Mouse (Mus musculus) myocyte (in vitro differentiated cells): ENCODE results near the gene Galnt4.

Source experiments
- E2F4 ChIP-seq: IDR thresholded peaks from one replicate; pipeline ENCODE4 v1.6.1; 2011; ENCODE audit warnings: mild to moderate bottlenecking, control low read depth, moderate library complexity; ENCODE audit not compliant: insufficient read depth
- MAX ChIP-seq: IDR thresholded peaks from one replicate; pipeline ENCODE4 v1.6.1; 2011; ENCODE audit warnings: low read depth, mild to moderate bottlenecking, control low read depth
- POLR2A ChIP-seq: IDR thresholded peaks from one replicate; pipeline ENCODE4 v1.6.1; 2011; ENCODE audit warnings: low read depth, mild to moderate bottlenecking, control low read depth, moderate library complexity; ENCODE audit not compliant: insufficient read length
- POLR2AphosphoS2 ChIP-seq: IDR thresholded peaks from one replicate; pipeline ENCODE4 v1.6.1; 2011; ENCODE audit warnings: low read depth, control low read depth; ENCODE audit not compliant: insufficient read length

- TF ChIP-seq POLR2A = no peak
- no peak for TF ChIP-seq E2F4
- no peak for TF ChIP-seq POLR2AphosphoS2
- TF ChIP-seq MAX = no peak
These were observed 28.4 kb downstream of the Galnt4 start for GRCm38 (mm10) chr10:99136337-99136736.
